Mouse (Mus musculus) G1E (cell line): ENCODE data around the gene Dact3.

ENCODE experiments used
- CTCF ChIP-seq: IDR thresholded peaks from 2 replicates; pipeline ENCODE4 v1.5.1; 2012; ENCODE audit warnings: low read depth, low read length, inconsistent platforms, mixed read lengths
- POLR2AphosphoS5 ChIP-seq: IDR thresholded peaks from 2 replicates; pipeline ENCODE4 v1.6.1; 2012; ENCODE audit warnings: low read depth, low read length, inconsistent platforms; ENCODE audit not compliant: insufficient replicate concordance

GRCm38 (mm10) chr7:16830449-16830848, 44.7 kb upstream of the Dact3 start:
- no peak for TF ChIP-seq CTCF
- TF ChIP-seq POLR2AphosphoS5, result no peak
